Mouse (Mus musculus) hematopoietic stem cell, adult 5-6 weeks (primary cell): Measurements from ENCODE around the gene Crygf. TPM values are rescaled to one million over a fixed set of nuclear protein-coding genes. Genes with fewer than 3 reads are reported as not detected.
"Not testable (repeated sequence)": the region's sequence is repeated elsewhere in the genome, so short reads cannot be mapped to it uniquely, and the experiment has no call there.

ENCODE experiments used
- ATAC-seq, 2 experiments: fragments of 125-278 bp in 1 of 2; replicated peaks in 1 of 2; 2 replicates each; pipeline ENCODE4 v1.8.0; 2016 to 2017; ENCODE audit warnings: inconsistent platforms in 2 of 2, mild to moderate bottlenecking in 2 of 2, moderate number of reproducible peaks in 2 of 2, low read depth in 1 of 2, moderate TSS enrichment in 1 of 2; ENCODE audit not compliant: low FRiP score in 2 of 2, poor library complexity in 2 of 2, severe bottlenecking in 2 of 2, insufficient read depth in 1 of 2, low TSS enrichment in 1 of 2
- total RNA-seq: library from RNA; stranded (forward); fragments of 172-1452, 232-1000 nt; gene quantifications from 2 replicates; pipeline ENCODE4 v1.2.3, GENCODE M21; 2017

Crygf gene
- total RNA-seq = not detected in 2 replicates

DNA sequence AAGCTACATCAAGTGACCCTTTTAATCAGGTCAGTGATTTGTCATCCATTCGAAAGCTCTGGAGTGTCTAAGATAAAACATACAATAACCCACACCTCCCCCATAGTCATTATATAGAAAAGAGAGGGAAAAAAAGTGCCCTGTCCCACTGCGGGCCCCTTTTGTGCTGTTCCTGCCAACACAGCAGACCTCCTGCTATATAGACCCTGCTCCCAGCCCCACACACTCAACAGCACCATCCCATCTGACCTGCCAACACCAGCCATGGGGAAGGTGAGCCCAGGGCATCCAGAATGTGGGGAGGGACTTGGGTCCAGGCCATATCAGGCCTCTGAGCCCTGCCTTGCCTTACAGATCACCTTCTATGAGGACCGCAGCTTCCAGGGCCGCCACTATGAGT lies at the start of gene Crygf:
TSS of gene Crygf (plus strand) at position 227 of the 400 bp plus-strand sequence.
- no peak for ATAC-seq

DNA sequence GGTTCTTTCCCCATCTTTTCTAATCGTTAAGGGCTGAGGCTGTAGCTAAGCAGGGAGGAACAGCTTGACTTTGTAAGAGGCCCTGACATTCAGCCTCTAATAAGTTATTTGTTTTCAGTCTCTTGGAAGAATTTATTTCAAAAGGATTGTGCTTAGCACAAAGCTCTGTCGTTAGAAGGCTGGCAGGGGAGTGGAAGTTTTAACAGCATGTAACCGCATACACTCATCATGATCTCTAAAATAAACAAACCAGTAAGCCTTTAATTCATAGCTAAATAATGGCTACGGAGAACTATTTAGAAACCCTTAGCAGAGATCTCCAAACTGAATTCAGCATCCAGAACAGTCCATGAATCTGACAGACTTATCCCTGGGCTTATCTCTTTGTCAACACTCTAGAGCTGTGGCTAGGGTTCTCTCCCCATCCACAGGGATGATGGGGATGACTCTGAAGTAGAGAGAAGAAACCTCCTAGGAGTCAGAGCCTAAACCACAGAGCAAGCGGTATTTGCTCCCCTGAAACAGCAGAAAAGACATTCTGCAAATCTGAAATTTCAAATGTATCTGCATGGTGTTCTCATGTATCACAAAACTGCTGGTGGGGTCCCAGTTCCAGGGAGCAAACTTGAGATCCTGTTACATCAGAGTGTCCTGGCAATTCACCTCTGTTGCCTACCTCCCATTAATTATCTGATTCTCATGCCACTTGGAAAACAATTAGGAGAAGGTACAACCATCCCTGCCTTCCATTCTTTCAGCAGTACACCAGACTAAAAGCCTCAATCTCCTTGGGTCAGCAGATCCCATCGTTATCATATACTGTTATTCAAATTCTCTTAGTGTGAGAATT lies 734 bp upstream of the Crygf start:
- ATAC-seq = no peak

DNA sequence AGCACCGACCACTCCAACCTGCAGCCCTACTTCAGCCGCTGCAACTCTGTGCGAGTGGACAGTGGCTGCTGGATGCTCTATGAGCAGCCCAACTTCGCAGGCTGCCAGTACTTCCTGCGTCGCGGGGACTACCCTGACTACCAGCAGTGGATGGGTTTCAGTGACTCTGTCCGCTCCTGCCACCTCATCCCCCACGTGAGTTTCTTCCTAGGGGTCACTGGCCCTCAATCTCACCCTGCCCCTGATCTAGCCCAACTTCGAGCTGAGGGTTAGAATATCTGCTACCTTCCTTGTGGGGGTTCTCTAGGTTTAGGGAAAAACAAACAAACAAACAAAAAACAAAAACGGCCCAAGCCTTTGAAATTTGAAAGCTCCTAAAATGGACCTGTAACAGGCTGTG lies 376 bp downstream of the Crygf start:
- ATAC-seq = not testable (repeated sequence)

DNA sequence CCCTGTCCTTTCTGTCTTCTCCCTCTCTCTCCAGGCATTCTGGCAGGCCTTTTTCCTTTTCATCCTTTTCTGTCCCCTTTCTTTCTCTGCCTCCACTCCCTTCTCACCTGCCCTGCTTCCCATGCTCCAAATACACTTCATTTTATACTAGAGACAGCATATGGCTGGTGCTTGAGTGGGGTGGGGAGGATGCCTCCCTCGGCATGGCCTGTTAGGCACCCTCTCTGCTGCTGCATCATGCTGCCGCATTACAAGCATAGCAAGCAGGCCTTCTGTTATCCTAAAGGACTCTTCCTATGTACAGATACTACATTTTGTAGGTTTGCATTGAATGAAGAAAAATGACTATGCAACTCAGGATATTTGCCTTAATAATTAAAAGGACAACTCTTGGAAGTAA lies 3.7 kb downstream of the Crygf start:
- no peak for ATAC-seq

DNA sequence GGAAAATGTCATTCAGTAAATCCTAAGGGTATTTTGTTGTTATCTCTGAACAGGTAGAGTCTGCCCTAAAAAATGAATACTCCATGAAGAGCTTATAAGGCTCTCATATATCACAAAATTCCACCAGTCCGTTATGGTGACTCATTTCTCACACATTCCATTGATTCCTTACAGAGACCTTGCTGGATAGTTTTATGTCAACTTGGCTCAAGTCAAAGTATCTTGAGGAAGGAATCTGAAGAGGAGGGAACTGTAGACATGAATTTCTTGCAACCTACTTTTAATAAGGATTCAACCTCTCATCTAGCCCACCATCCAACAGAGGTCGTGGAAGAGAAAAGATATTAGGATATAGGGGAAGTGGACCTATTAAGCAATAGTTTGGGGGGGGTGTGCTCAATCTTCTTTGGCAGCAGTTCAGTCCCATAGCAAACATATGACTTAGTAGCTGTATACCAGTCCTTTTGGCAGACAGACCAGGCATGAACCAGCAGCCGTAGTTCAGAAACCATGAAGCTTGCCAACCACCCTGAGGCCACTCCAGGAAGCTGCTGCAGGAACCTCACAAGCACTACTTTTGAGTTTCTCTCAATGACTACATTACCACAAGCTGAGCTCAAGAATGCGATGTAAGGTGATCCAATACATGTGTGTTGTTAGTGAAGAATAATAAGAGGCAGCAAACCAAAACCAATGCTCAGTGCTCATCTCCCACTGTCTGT lies 5.9 kb downstream of the Crygf start:
- ATAC-seq = no peak

Other genes starting within 250 kb of the Crygf start
- gene Map2, start 248.8 kb downstream of the Crygf start, total RNA-seq = 1.0 and 3.9 TPM in 2 replicates